Mouse (Mus musculus) thymus, adult 2 months (tissue): ENCODE data around the gene Prr12.

Source experiments
- CTCF ChIP-seq: fragments of 200-500 bp; IDR thresholded peaks from 2 replicates; pipeline ENCODE4 v1.5.1; 2012; ENCODE audit warnings: mild to moderate bottlenecking, control low read depth, low read length, moderate library complexity, borderline replicate concordance; ENCODE audit not compliant: control insufficient read depth, poor library complexity, insufficient read depth; ENCODE audit errors: extremely low read depth
- POLR2A ChIP-seq: fragments of 200-500 bp; IDR thresholded peaks from 2 replicates; pipeline ENCODE4 v1.6.1; 2012; ENCODE audit warnings: mild to moderate bottlenecking, low read length, control low read depth, moderate library complexity; ENCODE audit not compliant: control insufficient read depth, poor library complexity, insufficient read depth; ENCODE audit errors: extremely low read depth

GRCm38 (mm10) chr7:45058607-45059571, 6.2 kb upstream of the Prr12 start:
- TF ChIP-seq CTCF (no peak), POLR2A (no peak)
